Mouse (Mus musculus): ENCODE results near the gene Caln1.

DNA sequence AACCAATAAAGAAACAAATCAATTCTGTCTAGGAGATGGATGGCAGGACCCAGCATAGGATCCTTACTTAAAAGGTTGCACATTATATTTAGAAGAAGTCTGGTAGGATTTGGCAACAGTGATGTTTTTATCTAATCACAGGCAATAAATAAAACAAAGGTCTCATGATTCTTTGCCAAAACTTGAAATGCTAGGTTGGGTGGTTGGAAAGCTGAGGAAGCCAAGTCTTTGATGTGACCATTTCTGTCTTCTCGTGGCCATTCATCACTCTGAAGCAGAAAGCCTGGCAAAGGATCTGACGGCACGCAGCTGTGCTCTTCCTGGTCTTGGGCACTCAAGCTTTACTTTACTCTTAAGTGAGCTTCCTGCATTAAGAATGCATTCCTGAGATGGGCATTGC lies 193.9 kb downstream of the Caln1 start:
- TF ChIP-seq GATA1 (IDR thresholded peaks at IDR 0.05; ENCODE audit: low read length): no peak
- TF ChIP-seq TAL1 (IDR thresholded peaks at IDR 0.05; ENCODE audit: low read length): no peak

Measured in erythroblast, embryonic 14.5 days (primary cell).